Mouse (Mus musculus) megakaryocyte, embryonic 14.5 days (primary cell): Measurements from ENCODE around the gene Eif3k.

ENCODE experiments used
- FLI1 ChIP-seq: IDR thresholded peaks from 2 replicates; pipeline ENCODE4 v1.6.1; 2012; ENCODE audit warnings: low read length, inconsistent platforms, mixed read lengths
- GATA1 ChIP-seq: IDR thresholded peaks from 3 replicates; pipeline ENCODE4 v1.6.1; 2012; ENCODE audit warnings: mixed read lengths, low read length, inconsistent platforms, borderline replicate concordance

- no peak for TF ChIP-seq GATA1
- no peak for TF ChIP-seq FLI1
Measured at GRCm38 (mm10) chr7:28956270-28956669, 25.4 kb downstream of the Eif3k start.
